Mouse (Mus musculus) thymus, adult 2 months (tissue): ENCODE measurements around the gene Abhd14a.

Experiments used
- CTCF ChIP-seq: fragments of 200-500 bp; IDR thresholded peaks from 2 replicates; pipeline ENCODE4 v1.5.1; 2012; ENCODE audit warnings: mild to moderate bottlenecking, control low read depth, low read length, moderate library complexity, borderline replicate concordance; ENCODE audit not compliant: control insufficient read depth, poor library complexity, insufficient read depth; ENCODE audit errors: extremely low read depth
- POLR2A ChIP-seq: fragments of 200-500 bp; IDR thresholded peaks from 2 replicates; pipeline ENCODE4 v1.6.1; 2012; ENCODE audit warnings: mild to moderate bottlenecking, low read length, control low read depth, moderate library complexity; ENCODE audit not compliant: control insufficient read depth, poor library complexity, insufficient read depth; ENCODE audit errors: extremely low read depth

GRCm38 (mm10) chr9:106461641-106462429 lies 14.4 kb upstream of the Abhd14a start:
- TF ChIP-seq CTCF (no peak), POLR2A (no peak)
